Mouse (Mus musculus) heart, adult 2 months (tissue): ENCODE measurements around the gene Foxj3. TPM values are rescaled to one million over a fixed set of nuclear protein-coding genes. Genes with fewer than 3 reads are reported as not detected.

Source experiments
- DNase-seq, 2 experiments: peaks; one replicate each; pipeline ENCODE4 v3.0.0; 2021
- H3K27ac ChIP-seq: fragments of 200-600 bp; 2 replicates; pipeline ENCODE4 v1.8.1; 2022
- H3K27me3 ChIP-seq: fragments of 200-500 bp; 2 replicates; pipeline ENCODE4 v1.6.1; 2012; ENCODE audit warnings: mild to moderate bottlenecking, low read length, inconsistent platforms, mixed read lengths; ENCODE audit not compliant: control insufficient read depth, insufficient read depth
- H3K36me3 ChIP-seq: fragments of 200-500 bp; 2 replicates; pipeline ENCODE4 v1.6.1; 2012; ENCODE audit warnings: low read length, inconsistent platforms; ENCODE audit not compliant: control insufficient read depth, insufficient read depth
- H3K4me1 ChIP-seq: fragments of 200-500 bp; 2 replicates; pipeline ENCODE4 v1.6.1; 2011; ENCODE audit warnings: low read length; ENCODE audit not compliant: control insufficient read depth, insufficient read depth
- H3K4me3 ChIP-seq: fragments of 200-600 bp; 2 replicates; pipeline ENCODE4 v1.8.1; 2022
- H3K79me2 ChIP-seq: fragments of 200-500 bp; replicated peaks from 2 replicates; pipeline ENCODE4 v1.6.1; 2012; ENCODE audit warnings: mild to moderate bottlenecking, inconsistent platforms, low read length, moderate library complexity, mixed read lengths; ENCODE audit not compliant: control insufficient read depth, insufficient read depth
- H3K9ac ChIP-seq: fragments of 200-500 bp; 2 replicates; pipeline ENCODE4 v1.6.1; 2012; ENCODE audit warnings: low read depth, mild to moderate bottlenecking, control low read depth, inconsistent platforms, low read length, mixed read lengths
- CTCF ChIP-seq: fragments of 200-600 bp; IDR thresholded peaks from 2 replicates; pipeline ENCODE4 v1.8.1; 2022; ENCODE audit warnings: antibody characterized with exemption, mild to moderate bottlenecking, moderate library complexity
- EP300 ChIP-seq: fragments of 200-500 bp; IDR thresholded peaks from 2 replicates; pipeline ENCODE4 v1.6.1; 2011; ENCODE audit warnings: low read depth, low read length, control low read depth; ENCODE audit not compliant: insufficient read depth
- POLR2A ChIP-seq: fragments of 200-500 bp; IDR thresholded peaks from 2 replicates; pipeline ENCODE4 v1.6.1; 2011; ENCODE audit warnings: mild to moderate bottlenecking, low read depth, low read length, control low read depth; ENCODE audit not compliant: insufficient read depth
- WGBS: fragments of 180-500 bp; shearing (Covaris S2); methylation state at CpG from one replicate; pipeline ENCODE4 v1.1.7; 2018; 5-methylcytosine and 5-hydroxymethylcytosine counted together
- intact Hi-C: fragments of 180-260 bp; cut with DNase I; formaldehyde crosslinking; loops from one replicate; pipeline ENCODE4 v1.15.1; 2025
- polyA plus RNA-seq: library from polyadenylated mRNA; depleted of rRNA; stranded (reverse); fragments of >200 nt; gene quantifications from 2 replicates; pipeline ENCODE4 v1.2.3, GENCODE M21; 2012
- total RNA-seq, 2 experiments: library from RNA; stranded (reverse); gene quantifications; 2 replicates each; pipeline ENCODE4 v1.2.3; 2021

Gene Foxj3
- total and polyA plus RNA-seq, 3 experiments = 13.5 to 32.1 (median 30.3) TPM

GRCm38 (mm10) chr4:119540533-119540890 is 3.7 kb downstream of the Foxj3 start:
- H3K4me3 ChIP-seq = peak overlapping the region; percentile 94
- DNase-seq = no peak
- H3K9ac ChIP-seq = peak overlapping the region; percentile 97; the same call in 1 of the 2 replicates
- H3K79me2 ChIP-seq = no peaks in the 10 kb centered on the region; the same call in none of the 2 replicates
- H3K4me1 ChIP-seq = peaks cover 7% of the 10 kb centered on the region
- WGBS = 4% methylated on average over 10 of the region's 10 CpGs
- H3K27ac ChIP-seq = peak overlapping the region; percentile 17; the same call in 1 of the 2 replicates
- no peak for TF ChIP-seq POLR2A
- no peaks in the 10 kb centered on the region for H3K27me3 ChIP-seq
- H3K36me3 ChIP-seq = peaks cover 9% of the 10 kb centered on the region
- intact Hi-C loops = loop anchor here (5.0 kb wide), 1 partner anchor 192 kb away; the partner anchor contains the start of gene Hivep3

- H3K4me1 ChIP-seq = peaks cover 8% of the 10 kb centered on the region
- no peak for DNase-seq
- H3K27ac ChIP-seq = no peak overlapping the region; the same call in 1 of the 2 replicates
- no peak overlapping the region for H3K9ac ChIP-seq
- no peak overlapping the region for H3K4me3 ChIP-seq
- no peaks in the 10 kb centered on the region for H3K27me3 ChIP-seq
- TF ChIP-seq CTCF (no peak), EP300 (no peak), POLR2A (no peak)
- H3K36me3 ChIP-seq = peaks cover 17% of the 10 kb centered on the region
- peaks cover 4% of the 10 kb centered on the region for H3K79me2 ChIP-seq
- 8% methylated on average over 1 of the region's 1 CpGs for WGBS
- intact Hi-C loops = loop anchor here (5.0 kb wide), 1 partner anchor 41 kb away; no protein-coding TSS in a partner anchor
Observed at GRCm38 (mm10) chr4:119550864-119551263, 14.1 kb downstream of the Foxj3 start.

- H3K79me2 ChIP-seq = peaks cover 4% of the 10 kb centered on the region
- no peak for TF ChIP-seq CTCF
- no peak for TF ChIP-seq EP300
- no peak for TF ChIP-seq POLR2A
- no peak overlapping the region for H3K4me3 ChIP-seq
- no peaks in the 10 kb centered on the region for H3K27me3 ChIP-seq
- no peak overlapping the region for H3K27ac ChIP-seq
- intact Hi-C loops = no loop called here
- 56% methylated on average over 2 of the region's 2 CpGs for WGBS
- peaks cover 7% of the 10 kb centered on the region for H3K4me1 ChIP-seq
- no peak for DNase-seq
- H3K36me3 ChIP-seq = peaks cover 17% of the 10 kb centered on the region
- no peak overlapping the region for H3K9ac ChIP-seq
Observed at GRCm38 (mm10) chr4:119555466-119555865, 18.7 kb downstream of the Foxj3 start.

- no peak for TF ChIP-seq POLR2A
- no peak for TF ChIP-seq EP300
- intact Hi-C loops = no loop called here
Observed at GRCm38 (mm10) chr4:119563136-119563535, 26.3 kb downstream of the Foxj3 start.

GRCm38 (mm10) chr4:119566322-119566835 is 29.6 kb downstream of the Foxj3 start:
- WGBS = 42% methylated on average over 4 of the region's 4 CpGs
- Histone ChIP-seq H3K27me3 (no peaks in the 10 kb centered on the region), H3K79me2 (peaks cover 9% of the 10 kb centered on the region), H3K27ac (no peak overlapping the region), H3K36me3 (peaks cover 2% of the 10 kb centered on the region), H3K9ac (no peak overlapping the region), H3K4me3 (no peak overlapping the region), H3K4me1 (peaks cover 3% of the 10 kb centered on the region)
- TF ChIP-seq POLR2A = no peak
- TF ChIP-seq CTCF = no peak
- no peak for TF ChIP-seq EP300
- intact Hi-C loops = no loop called here
- DNase-seq = no peak

More at GRCm38 (mm10) chr4:119563136-119563535, 26.3 kb downstream of the Foxj3 start:
- H3K4me1 ChIP-seq = peaks cover 3% of the 10 kb centered on the region
- H3K36me3 ChIP-seq = peaks cover 7% of the 10 kb centered on the region
- H3K4me3 ChIP-seq = no peak overlapping the region
- H3K79me2 ChIP-seq = peaks cover 4% of the 10 kb centered on the region
- no peaks in the 10 kb centered on the region for H3K27me3 ChIP-seq
- H3K9ac ChIP-seq = no peak overlapping the region
- DNase-seq = peak; percentile 24 to 36
- no peak overlapping the region for H3K27ac ChIP-seq

- H3K4me3 ChIP-seq = no peak overlapping the region
- TF ChIP-seq POLR2A = no peak
- no peak for TF ChIP-seq EP300
- TF ChIP-seq CTCF = no peak
- H3K36me3 ChIP-seq = peaks cover 25% of the 10 kb centered on the region
- no peak overlapping the region for H3K9ac ChIP-seq
- H3K4me1 ChIP-seq = peaks cover 2% of the 10 kb centered on the region
- WGBS = 93% methylated on average over 3 of the region's 3 CpGs
- no peaks in the 10 kb centered on the region for H3K27me3 ChIP-seq
- intact Hi-C loops = no loop called here
- DNase-seq = no peak
- no peak overlapping the region for H3K27ac ChIP-seq
- H3K79me2 ChIP-seq = peaks cover 6% of the 10 kb centered on the region
Observed at GRCm38 (mm10) chr4:119572682-119573081, 35.9 kb downstream of the Foxj3 start.
